In the genomic region with DNA sequence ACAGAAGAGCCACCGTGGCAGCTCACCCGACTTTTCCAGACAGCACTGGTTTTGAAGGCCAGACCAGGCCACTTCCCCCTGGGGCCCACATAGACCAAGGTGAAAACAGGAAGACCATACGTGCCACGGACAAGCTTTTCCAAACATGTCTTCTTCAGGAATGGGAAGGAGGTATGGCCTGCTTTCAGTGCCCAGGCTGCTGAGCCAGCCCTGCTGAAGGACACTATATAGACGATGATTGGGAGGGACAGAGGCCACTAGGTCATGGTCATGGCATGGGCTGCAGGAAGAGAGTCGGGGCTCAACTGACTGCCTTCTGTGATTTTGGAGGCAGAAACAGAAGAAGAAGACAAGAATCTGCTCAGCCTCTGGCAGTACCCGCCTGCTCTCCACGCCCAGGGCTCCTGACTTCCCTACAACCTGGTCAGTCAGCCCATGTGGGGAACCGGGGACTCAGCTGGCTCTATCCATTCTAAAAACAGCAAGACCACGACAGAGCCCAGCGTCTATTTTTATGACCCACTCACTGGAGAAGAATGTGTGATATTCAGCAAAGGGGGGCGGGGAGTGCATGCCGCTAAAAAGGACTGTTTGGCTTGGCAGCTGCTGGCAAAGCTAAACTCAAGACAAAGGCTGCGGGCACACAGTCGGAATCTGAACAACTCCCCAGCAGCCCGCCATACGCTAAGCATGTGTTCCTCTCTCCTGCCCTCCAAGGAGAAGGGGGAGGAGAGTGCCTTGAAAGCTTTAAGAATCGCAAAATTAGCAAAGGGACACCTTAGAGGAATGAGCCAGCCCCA, we compare ENCODE assay signal across 9 mouse cellular contexts. TPM values are rescaled to one million over a fixed set of nuclear protein-coding genes. Genes with fewer than 3 reads are reported as not detected.
DNase-seq lines count a peak whose midpoint lies in the region; ATAC-seq lines count a peak whose summit lies in the region.
"Had no signal": no experiment of that assay in that cellular context is flagged by ENCODE, and none has a peak within 500 bp of the region (broad histone marks: within the 10 kb centered on the region; RNA-seq: fewer than 3 reads in every experiment).

No protein-coding gene starts in this region.

- H3K4me3 ChIP-seq in intestine, embryonic 16.5 days (ENCODE audit: low read length): no peak overlapping the region
- no peak overlapping the region for H3K4me3 ChIP-seq in limb, embryonic 12.5 days (replicated peaks)
- H3K4me3 ChIP-seq: liver, embryonic 15.5 days had no signal

- peaks cover 12% of the 10 kb centered on the region; the same call in 1 of the 2 replicates for H3K36me3 ChIP-seq in intestine, embryonic 16.5 days (ENCODE audit: control insufficient read depth, insufficient read depth, low read length)
- H3K36me3 ChIP-seq in limb, embryonic 12.5 days: peaks cover 32% of the 10 kb centered on the region

- peaks cover 18% of the 10 kb centered on the region for H3K4me1 ChIP-seq in intestine, embryonic 16.5 days (ENCODE audit: control insufficient read depth, insufficient read depth, low read length)
- peaks cover 28% of the 10 kb centered on the region for H3K4me1 ChIP-seq in limb, embryonic 12.5 days (replicated peaks)

- ATAC-seq in intestine, embryonic 16.5 days: peak; percentile 49; the same call in 1 of the 2 replicates
- ATAC-seq in limb, embryonic 12.5 days (ENCODE audit: insufficient number of reproducible peaks, insufficient read depth, low FRiP score, low TSS enrichment, low read depth): peak; percentile 58
- no peak for ATAC-seq in CD4-positive, CD25-positive, alpha-beta regulatory T cell, adult 4 months

- peak overlapping the region; percentile 11; the same call in 1 of the 2 replicates for H3K9ac ChIP-seq in intestine, embryonic 16.5 days (ENCODE audit: low read depth, low read length)
- no peak overlapping the region for H3K9ac ChIP-seq in limb, embryonic 12.5 days (replicated peaks)
- H3K9ac ChIP-seq: liver, embryonic 15.5 days had no signal

- peak overlapping the region; percentile 69 for H3K27ac ChIP-seq in intestine, embryonic 16.5 days (ENCODE audit: low read length)
- H3K27ac ChIP-seq in limb, embryonic 12.5 days: peak overlapping the region; percentile 84
- H3K27ac ChIP-seq: liver, embryonic 15.5 days had no signal

- no peaks in the 10 kb centered on the region for H3K27me3 ChIP-seq in intestine, embryonic 16.5 days (replicated peaks; ENCODE audit: control insufficient read depth, insufficient read depth, low read length)
- H3K27me3 ChIP-seq in limb, embryonic 12.5 days: no peaks in the 10 kb centered on the region
- H3K27me3 ChIP-seq: liver, embryonic 15.5 days had no signal

- H3K9me3 ChIP-seq in intestine, embryonic 16.5 days (ENCODE audit: control insufficient read depth, low read length): no peaks in the 10 kb centered on the region
- H3K9me3 ChIP-seq in limb, embryonic 12.5 days: no peaks in the 10 kb centered on the region
- H3K9me3 ChIP-seq: liver, embryonic 15.5 days had no signal

- 43% methylated on average over 18 of the region's 18 CpGs for WGBS in intestine, embryonic 16.5 days
- WGBS in limb, embryonic 12.5 days: 47% methylated on average over 18 of the region's 18 CpGs

- no peak overlapping the region for H3K4me2 ChIP-seq in intestine, embryonic 16.5 days (ENCODE audit: low read depth, low read length)
- peak overlapping the region; percentile 31 for H3K4me2 ChIP-seq in limb, embryonic 12.5 days
- H3K4me2 ChIP-seq: liver, embryonic 15.5 days had no signal

- peak; percentile 22 for DNase-seq in urinary bladder, postnatal 10 days (ENCODE audit: low spot score)
- no peak for DNase-seq in urinary bladder, adult 2 months (ENCODE audit: low spot score)
- peak; percentile 79 to 82 for DNase-seq in frontal cortex, adult 2 months (ENCODE audit: extremely low spot score in 1 of 2, low spot score in 1 of 2)
- DNase-seq in retina, embryonic 14.5 days (ENCODE audit: low spot score): peak; percentile 30
- no peak for DNase-seq in thymus, postnatal 36 days

RNA-seq across cellular contexts. Expression of a gene that starts 19.4 kb away (rescaled TPM):
- polyA plus RNA-seq in urinary bladder, adult 2 months (2012; rRNA removed): 42.1 and 45.9 TPM in 2 replicates
- 61.8 and 62.4 TPM in 2 replicates for polyA plus RNA-seq in frontal cortex, adult 2 months (2012; rRNA removed)
- polyA plus RNA-seq in intestine, embryonic 16.5 days (2015; fragmentation: Nextera tagmentation; extraction: Ambion mirVana): 17.0 and 20.8 TPM in 2 replicates
- polyA plus RNA-seq in limb, embryonic 12.5 days (2016; fragmentation: Nextera tagmentation; extraction: Ambion mirVana): 29.1 and 33.1 TPM in 2 replicates
- under 1 TPM; 0.70 to 0.94 TPM for polyA plus RNA-seq in CD4-positive, CD25-positive, alpha-beta regulatory T cell, adult 4 months (2017; shearing (Covaris generic))

Comparison
In these comparisons a context has a peak if more than half of its experiments do, and no peak if none do; other contexts are left out.
1. DNase-seq: peak in urinary bladder, postnatal 10 days (single experiment), frontal cortex, adult 2 months (2 of 2) and retina, embryonic 14.5 days (single experiment); none in urinary bladder, adult 2 months (single experiment) and thymus, postnatal 36 days (0 of 2).